Mouse (Mus musculus) right cerebral cortex, adult 2 months (tissue): Measurements from ENCODE around the gene Gsta4.
A peak's percentile ranks its signal among the peaks of the same experiment; 100 is the strongest.
"Not testable (repeated sequence)": the region's sequence is repeated elsewhere in the genome, so short reads cannot be mapped to it uniquely, and the experiment has no call there.

Source experiments
- DNase-seq, 2 experiments: peaks; one replicate each; pipeline ENCODE4 v3.0.0; 2021 to 2022; ENCODE audit warnings: low spot score in 2 of 2

Gene Gsta4

DNA sequence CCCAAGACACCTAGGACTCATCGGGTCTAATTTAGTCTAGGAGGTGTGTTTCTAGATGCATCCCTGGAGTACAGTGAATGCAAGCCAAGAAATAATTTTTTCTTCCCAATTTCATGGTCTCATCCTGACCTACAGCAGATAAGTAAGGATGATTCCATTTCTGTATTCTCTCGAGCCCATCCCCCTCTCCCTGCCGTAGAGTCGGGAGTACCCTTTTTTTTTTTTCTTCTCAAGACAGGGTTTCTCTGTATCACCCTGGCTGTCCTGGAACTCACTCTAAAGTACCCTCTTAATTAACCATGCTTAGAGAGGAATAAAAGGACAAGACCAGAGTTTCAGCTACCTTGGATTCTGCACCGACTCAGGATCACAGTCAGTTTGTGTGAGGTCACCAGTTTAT is 4.4 kb upstream of the Gsta4 start:
- no peak for DNase-seq

DNA sequence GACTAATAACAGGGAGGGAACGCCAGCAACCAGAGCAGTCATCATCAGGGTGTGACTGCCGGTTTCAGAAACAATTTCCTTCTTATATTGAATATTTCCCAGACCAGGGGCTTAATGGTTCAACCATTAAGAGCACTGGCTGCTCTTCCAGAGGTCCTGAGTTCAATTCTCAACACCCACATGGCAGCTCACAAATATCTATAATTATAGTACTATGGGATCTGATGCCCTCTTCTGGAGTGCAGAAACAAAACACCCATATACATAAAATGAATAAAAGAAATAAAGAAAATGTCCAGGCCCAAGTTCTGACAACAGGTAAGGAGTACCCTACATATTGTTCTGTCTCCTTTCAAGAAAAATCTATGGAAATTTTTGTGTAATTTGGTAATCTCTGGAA is 3.5 kb upstream of the Gsta4 start:
- no peak for DNase-seq

DNA sequence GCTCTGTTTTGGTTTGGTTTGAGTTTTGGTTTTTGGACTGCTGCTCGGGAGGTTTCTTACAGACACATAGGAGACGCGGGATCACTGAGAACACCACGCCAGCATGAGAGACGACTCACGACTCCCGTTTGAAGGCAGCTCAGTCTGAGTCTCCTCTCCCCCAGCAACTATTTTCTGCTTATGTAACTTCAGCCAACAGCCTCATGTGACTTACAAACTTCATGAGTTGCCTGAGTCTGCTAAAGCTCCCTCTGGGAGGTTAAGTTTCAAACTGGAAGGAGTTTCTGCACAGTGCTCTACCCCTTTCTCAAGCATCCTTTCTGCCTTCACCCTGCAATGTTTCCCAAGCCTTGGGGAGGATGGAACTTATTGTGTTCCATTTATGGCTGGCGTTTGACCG is 3.1 kb downstream of the Gsta4 start:
- no peak for DNase-seq

DNA sequence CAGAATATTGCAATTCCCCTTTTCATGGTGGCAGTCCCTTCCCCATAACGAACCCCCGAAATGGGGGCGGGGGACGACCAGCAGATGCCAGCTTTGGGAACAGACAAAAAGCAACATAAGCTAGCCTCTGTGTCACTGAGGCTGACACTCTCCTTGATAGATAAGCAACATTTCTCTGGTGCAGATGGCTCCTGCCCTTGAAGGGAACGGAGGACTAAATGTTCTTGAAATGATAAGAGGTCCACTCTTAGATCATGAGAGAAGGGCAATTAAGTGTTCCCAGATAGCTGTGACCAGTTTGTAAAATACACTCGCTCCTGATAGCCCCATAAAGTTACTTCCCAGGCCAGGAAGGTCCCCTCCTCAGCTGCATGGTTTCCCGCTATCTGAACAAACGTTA is 6.3 kb downstream of the Gsta4 start:
- no peak for DNase-seq

DNA sequence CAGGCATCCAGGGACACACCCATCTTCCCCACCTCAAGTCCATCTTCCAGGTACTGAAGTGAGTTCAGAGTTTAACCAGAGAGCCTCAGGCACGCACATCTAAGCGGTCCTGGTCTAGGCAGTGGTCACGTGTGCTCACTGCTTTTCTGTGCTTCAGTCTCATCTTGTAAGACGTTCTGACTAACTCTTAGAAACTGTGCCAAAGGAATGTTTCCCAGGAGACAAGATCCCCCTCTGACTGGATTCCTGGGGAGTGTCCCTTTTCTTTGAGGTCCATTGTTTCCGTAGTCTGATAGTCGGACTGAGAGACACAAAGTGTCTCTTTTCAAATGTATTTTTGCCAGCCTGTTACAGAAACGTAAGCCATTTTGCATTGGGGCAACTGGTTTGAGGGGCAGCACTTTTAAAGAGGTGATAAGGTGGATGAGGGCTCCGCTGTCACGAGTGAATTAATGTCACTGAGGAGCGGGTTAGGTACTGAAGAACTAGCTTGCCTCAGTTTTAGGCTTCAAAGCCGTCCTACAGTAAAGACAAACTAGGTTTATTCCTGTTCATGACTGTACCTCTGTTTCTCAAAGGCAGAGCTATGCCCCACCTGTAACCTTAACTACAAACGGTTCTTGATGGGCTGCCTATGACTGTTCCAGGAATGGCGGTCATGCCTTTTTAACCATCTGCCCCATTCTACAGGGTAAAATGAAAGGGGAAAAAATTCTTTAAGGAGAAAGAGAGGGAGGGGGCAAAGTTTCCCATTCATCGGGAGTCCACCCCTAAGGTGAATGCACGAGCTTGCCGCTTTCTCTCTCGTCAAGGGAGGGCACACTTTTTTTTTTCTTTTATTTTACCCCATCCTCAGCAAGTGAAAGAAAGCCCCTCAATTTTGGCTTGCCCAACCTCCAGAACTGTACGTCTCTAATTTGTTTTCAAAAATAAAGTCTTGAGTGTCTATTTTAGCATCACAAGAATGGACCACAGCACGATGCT is 8.4 kb downstream of the Gsta4 start:
- DNase-seq, result no peak

DNA sequence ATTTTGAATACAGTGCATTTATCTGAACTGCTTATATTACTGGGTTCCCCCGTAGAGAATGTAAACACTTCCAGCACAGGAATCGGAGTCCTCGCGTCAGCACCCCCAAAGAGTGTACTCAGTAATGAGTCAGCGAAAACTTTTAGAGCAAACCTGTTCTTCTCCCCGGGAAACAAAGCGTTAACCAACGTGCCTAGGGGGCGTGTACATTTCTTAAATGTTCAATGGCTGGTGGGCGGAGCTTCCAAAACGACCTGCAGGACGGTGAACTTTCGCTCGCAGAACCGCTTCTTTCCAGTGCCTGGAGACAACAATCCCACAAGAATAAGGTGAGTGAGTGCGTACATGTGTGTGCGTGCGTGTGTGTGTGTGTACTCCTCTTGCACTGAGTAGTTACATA is 9.2 kb downstream of the Gsta4 start:
- peak; percentile 30 to 35 for DNase-seq

DNA sequence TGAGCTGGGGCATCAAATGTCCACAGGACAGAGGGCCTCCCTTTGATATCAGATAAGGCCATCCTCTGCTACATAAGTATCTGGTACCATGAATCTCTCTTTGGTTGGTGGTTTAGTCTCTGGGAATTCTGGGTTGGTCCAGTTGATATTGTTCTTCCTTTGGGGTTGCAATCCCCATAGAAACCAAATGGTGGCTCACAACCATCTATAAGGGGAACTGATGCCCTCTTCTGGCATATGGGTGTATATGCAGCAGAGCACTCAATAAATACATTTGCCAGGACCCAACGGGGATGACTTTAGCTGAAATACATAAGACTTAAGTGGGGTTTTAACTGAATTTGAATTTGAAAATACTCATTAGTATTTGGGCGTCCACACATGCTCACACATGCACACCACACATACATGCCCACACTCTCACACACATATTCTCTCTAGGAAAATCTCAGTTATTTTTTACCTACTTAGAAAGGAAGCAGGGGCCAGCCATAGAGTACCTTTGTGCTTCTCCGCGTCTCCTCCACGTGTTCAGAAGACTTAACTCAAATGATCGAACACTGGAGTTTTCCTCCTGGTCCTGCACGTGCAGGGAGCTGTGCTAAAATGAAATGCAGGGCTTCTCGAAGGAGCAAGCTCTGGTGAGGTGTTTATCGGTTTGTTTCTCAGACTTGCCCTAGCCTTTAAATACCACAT is 11.5 kb downstream of the Gsta4 start:
- DNase-seq, result peak; percentile 26 to 34

DNA sequence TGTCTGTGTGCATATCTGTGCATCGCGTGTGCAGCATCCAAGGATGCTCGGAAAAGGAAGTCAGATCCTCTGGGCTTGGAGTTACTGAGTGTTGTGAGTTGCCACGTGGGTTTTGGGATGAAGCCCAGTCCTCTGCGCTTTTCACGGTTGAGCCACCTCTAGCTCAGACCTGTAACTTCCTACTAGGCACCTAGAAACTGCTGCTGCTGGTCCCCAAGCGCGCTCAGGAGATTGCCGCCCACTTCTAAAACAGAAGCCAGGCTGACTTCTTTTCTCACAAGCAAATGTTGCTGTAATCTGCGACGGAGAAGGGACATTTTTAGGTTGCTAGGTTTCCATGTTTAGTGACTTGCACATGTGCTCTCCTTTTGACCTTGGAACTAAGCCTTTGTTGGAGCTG is 12.5 kb downstream of the Gsta4 start:
- peak; percentile 55 to 61 for DNase-seq

DNA sequence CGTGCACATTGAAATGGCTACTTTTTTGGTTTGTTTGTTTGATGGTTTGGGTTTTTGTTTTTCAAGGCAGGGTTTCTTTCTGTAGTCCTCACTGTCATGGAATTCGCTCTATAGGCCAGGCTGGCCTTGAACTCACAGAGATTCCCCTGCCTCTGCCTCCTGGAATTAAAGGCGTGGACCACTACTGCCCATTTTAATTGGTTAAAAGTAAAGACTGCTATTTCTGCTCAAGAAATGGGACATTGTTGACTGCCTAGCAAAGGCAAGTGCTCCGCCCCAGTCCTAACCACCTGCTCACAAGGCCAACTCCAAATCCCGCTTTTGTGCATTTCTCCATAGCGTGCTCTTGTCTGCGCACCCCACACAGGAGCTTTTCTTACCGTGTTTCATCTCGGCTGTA is 15.2 kb downstream of the Gsta4 start:
- no peak for DNase-seq

DNA sequence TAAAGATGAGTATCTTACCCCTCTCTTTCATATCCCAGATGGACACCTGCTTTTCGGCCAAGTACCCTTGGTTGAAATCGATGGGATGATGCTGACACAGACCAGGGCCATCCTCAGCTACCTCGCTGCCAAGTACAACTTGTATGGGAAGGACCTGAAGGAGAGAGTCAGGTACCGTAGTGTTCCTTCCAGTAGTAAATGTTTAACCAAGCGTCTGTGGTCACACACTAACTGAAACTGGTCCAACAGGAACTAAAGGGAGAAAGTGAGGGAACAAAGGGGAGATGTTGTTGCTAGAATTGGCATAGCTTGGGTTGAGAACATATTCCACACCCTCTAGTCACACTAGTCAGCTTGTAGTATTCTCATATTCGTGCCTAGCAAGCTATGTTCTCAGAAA is 21.6 kb downstream of the Gsta4 start:
- DNase-seq, result no peak

DNA sequence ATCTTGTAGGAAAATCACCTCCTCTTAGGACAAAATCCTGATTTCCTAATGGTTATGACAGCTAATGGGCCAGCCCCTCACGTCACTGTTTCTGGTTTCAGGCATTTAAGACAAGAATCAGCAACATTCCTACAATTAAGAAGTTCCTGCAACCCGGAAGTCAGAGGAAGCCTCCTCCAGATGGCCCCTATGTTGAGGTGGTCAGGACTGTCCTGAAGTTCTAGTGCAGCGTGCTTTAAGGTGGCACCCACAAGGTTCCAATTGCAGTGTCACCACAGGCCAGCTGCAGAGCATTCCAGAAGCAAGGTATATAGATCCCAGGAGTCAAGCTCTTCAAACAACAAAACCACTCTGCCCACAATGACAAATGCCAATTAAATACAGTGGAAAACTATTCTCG is 26.4 kb downstream of the Gsta4 start:
- no peak for DNase-seq

DNA sequence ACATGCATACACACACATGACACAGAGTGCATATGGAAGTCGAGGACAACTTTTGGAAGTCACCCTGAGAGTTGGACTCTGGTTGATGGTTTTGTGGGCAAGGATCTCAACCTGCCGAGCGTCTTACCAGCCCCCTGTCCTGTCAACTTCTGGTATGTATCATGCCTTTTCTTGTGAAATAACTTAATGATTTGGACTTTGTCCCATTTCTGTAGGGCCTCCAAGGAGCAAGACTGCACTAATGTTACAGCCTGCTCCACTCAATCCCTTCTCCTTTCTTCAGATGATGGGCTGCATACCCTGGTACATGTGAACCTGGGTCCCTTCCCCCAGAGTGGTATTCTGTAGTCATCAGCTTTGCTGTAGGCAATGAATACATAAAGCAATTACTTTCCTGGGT is 27.5 kb downstream of the Gsta4 start:
- no peak for DNase-seq

DNA sequence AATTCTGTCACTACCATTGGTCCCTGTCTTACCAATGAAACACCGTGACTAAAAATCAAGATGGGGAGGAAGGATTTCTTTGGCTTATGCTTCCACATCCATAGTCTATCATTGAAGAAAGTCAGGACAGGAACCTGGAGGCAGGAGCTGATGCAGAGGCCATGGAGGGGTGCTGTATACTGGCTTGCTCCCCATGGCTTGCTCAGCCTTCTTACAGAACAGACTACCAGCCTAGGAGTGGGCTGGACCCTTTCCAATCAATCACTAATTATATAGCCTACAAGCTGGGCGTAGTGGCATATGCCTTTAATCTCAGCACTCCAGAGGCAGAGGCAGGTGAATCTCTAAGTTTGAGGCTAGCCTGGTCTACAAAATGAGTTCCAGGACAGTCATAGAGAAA is 28.2 kb downstream of the Gsta4 start:
- no peak for DNase-seq

DNA sequence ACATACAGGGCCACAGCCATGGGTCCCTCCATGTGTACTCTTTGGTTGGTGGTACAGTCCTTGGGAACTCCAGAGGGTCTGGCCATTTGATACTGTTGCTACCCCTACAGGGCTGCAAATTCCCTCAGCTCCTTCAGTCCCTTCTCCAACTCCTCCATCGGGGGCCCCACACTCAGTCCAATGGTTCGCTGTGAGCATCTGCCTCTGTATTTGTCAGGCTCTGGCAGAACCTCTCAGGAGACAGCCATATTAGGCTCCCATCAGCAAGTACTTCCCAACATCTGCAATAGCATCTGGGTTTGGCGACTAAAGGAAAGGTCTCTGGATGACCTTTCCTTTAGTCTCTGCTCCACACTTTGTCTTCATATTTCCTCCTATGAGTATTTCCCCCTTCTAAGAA is 28.9 kb downstream of the Gsta4 start:
- no peak for DNase-seq

DNA sequence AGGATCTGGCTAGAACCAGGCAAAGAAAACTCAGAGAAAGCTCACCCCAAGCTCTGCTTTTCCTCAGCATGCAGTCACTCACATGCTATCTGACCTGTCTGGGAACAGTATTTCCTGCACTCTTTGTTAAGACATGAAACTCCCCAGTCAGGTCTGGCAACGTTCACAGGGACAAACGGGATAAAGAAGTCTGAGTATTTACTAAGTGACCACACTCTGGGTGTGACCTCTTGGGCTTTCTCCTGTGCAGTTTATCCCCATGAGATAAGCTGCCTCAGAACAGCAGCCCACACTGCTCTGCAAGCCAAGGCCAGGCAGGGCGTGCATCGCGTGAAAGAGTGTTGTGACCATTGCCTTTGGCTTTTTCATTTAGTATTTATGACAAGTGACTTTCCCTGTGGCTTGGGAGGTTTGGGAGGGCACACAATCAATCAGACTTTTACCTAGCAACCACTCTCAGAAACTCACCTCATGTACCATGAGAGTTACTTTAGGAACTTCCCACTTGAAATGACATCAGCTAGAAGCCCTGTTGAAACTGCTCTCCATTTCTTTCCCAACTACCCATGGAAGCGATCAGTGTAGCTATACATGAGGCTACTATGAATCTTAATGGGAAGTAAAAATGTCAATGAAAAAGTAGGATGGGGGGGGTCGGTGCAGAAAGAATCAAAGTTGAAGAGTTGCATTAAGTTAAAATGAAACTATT is 29.9 kb downstream of the Gsta4 start:
- no peak for DNase-seq

DNA sequence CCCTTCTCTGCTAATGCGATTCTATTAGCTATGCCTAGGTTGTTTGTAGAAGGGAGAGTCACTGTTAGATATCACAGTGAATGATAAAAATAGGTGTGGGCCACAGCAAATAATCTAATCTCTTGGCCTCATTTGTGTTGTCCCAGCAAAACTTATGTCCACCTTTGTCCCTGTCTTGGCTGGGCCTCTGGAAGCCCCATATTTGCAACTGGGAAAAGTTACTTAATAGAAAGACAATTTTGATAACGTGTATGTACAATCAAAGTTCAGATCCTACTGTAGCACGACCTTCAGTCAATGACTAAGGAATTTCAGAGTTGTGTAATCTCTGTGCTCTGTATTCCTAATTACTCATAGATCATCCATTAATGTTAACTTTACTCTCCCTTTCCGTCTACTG is 34.5 kb downstream of the Gsta4 start:
- DNase-seq, result no peak

DNA sequence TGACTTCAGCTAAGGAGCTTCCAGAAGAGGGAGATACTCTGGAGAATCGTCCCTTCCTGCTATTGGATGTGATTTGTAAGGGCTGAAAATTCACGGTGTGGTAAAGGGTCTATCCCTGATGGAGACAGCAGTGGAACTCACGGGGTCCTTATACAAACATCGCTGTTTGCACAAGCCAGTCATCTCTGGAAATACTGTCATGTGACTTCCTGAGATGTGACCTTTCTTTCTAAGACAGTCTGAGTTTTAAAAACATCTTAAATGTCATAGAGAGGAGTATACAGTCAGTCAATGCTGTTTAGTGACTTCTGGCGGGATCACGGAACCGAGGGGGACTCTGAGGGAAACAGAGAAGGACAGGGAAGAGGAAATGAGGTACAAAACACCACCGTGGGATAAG is 40.0 kb downstream of the Gsta4 start:
- no peak for DNase-seq

DNA sequence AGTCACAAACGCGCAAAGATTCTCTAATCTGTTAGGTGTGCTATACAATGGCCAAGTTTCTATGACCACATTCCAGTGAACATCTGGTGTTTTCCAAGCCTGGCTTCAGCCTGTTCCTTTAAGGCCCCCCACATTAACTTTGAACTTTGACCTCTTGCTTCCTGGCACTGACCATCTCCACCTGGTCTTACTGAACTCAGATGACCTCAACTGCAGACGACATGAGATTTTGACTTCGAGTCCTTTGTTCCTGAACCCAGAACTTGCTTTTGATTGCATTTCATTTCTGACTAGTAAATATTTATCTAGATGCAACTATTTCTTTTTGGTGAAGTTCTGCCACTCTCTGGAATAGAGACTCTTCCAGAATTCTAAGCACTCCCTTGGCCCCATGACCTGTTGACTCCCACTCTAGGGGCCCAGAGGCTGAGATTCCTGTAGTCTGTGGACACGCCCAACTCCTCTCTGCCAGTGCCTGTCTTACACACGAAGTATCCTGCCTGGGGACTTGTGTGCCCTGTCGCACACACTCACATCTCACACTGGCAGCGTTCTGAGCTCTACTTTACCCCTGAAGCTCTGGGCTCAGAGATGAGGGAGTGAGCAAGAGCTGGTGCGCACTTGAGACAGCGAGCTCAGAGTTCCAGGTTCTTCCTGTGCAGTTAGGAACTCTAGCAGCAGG is 40.8 kb downstream of the Gsta4 start:
- no peak for DNase-seq

DNA sequence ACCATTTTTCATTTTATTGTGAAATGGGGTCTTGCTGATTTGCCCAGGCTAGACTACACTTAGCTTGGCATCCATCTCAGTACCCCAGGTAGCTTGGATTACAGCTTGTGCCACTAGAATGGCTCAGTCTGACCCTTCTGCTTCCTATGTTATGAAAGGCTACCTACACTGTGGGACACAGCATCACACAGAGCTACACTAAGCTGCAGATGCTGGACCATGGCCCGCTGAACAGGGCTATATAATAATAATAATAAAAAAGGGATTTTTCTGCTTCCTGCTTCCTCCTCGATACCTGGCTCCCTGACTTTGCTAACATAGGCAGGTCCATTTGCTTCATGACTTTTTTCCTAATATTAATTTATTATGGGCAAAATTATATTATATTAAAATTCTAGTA is 41.8 kb downstream of the Gsta4 start:
- no peak for DNase-seq

DNA sequence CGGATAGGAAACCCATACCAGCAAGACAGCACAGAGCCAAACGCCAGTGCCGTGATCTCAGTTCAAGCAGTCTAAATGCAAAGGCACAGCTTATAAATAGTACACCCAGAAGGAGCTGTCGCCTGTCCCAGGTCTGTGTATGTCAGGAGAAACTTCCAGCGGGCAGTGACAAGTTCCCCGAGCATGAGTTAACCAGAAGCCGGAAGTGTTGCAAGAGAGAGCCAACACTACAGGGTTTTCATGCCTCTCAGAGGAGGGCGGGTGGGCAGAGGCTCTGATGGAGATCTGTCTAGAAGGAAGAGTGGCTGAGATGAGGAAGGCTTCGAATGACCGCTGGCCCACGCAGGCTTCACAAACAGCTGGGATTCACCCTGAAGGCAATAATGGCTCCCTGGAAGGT is 42.7 kb downstream of the Gsta4 start:
- DNase-seq, result no peak

DNA sequence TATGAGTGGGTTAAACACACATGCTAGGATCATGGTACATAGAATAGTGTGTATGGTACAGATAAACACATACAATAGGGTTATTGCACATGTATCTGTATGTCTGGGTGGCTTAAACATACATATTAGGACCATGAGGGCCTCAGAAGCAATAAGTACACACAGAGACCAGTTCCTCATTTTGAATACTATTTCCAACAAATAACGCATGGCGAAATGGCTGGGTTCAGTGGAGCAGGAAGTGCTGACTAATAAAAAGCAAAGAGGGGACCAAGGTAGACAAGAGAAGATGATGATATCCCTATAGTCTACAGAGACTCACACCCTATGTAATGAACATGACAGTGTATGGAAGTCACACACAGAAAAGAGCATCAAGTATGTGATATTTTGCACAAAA is 45.5 kb downstream of the Gsta4 start:
- no peak for DNase-seq

DNA sequence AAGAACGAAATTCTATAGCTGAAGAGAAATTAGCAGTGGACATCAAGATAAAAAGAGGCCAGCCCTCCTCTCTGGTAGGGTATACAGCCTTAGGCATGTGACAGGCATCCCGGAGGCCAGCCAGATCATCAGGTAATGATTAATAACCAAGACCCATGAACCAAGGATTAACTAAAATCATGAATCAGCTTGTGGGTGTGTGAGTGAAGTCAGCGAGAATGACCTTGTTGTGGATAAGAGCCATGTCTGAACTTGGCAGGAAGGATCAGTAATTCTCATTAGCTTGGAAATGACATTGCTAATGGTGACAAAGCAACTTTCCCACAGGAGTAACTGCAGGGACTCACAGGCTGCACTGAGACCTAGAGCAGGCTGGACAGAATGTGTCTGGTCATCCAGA is 47.1 kb downstream of the Gsta4 start:
- not testable (repeated sequence) for DNase-seq
